Mouse (Mus musculus): ENCODE results near the gene Fancl.
A peak's percentile ranks its signal among the peaks of the same experiment; 100 is the strongest.
"Not testable (repeated sequence)": the region's sequence is repeated elsewhere in the genome, so short reads cannot be mapped to it uniquely, and the experiment has no call there.

Fancl gene

DNA sequence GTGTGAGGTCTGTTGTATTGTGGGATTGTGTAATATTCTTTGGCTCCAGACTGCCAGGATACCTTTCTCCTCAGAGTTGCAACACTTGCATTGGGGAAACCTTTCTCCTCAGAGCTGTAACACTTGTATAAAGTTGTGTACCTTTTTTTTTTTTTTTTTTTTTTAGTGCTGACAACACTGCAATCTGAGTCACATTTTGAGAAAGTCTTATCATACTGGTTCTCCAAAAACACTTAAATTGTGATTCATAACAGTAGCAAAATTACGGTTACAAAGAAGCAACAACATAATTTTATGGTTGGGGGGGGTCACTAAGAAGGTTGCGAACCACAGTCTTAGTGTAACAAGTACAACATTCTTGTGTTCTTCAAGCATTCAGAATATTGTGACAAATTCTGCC lies at the start of gene Fancl:
Gene Fancl (plus strand): TSS at position 165 of the 400 bp plus-strand sequence.
- no peak for DNase-seq

GRCm38 (mm10) chr11:26336848-26337247 lies 49.1 kb upstream of the Fancl start:
- DNase-seq, result no peak

GRCm38 (mm10) chr11:26370176-26370575 lies 15.8 kb upstream of the Fancl start:
- DNase-seq, result not testable (repeated sequence)

DNA sequence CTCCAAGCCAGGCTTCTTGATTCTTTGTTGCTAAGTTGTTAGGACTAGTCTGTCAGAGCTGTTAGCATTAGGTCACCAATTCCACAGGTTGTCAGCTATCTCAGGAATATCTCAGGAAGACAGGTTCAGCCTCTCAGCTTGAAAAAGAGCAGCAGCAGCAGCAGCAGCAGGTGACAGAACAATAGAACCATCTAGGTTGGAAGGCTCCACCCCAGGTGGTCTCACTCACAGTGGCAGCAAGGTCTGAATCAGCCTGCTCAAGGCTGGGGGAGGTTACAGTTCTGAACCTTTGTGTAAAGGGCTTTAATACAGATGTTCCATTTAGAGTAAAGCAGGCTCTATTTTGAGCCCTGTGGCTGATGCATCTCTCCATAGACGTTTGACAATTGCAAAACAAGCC lies 14.0 kb upstream of the Fancl start:
- DNase-seq, result not testable (repeated sequence)

DNA sequence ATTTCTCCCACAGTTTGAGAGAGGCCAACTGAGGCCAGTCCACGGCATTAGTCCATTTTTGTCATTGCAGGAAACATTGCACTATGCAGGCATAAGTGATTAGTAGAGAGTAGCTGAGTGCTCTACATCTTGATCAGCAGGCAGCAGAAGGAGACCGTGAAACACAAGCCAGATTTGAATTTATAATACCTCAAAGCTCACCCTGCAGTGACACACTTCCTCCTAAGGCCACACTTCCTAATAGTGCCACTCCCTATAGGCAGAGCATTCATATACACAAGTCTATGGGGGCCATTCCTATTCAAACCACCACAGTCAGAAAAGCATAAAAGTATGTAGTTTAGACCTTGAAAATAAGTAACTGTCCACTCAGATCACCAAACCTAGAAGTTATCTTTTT lies 11.8 kb upstream of the Fancl start:
- no peak for DNase-seq

GRCm38 (mm10) chr11:26378074-26378473 lies 7.9 kb upstream of the Fancl start:
- no peak for DNase-seq

DNA sequence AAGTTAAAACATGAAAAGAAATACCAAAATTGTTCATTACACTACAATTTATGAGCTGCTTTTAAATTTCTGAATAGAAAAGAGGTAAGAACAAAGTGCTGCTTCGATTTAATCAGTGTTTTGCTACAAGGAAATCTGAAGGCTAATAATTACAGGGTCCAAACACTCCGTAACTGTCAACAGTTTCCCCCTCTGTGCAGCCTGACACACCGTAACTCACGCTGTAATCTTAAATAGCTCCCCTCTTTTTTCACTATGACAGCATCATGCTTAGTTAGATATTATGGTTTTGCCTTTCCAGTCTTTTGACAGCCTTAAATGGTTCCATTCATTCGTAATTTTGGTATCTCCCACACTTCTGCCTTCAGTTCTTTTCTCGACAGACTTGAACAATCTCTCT lies 4.4 kb upstream of the Fancl start:
- DNase-seq, result no peak

DNA sequence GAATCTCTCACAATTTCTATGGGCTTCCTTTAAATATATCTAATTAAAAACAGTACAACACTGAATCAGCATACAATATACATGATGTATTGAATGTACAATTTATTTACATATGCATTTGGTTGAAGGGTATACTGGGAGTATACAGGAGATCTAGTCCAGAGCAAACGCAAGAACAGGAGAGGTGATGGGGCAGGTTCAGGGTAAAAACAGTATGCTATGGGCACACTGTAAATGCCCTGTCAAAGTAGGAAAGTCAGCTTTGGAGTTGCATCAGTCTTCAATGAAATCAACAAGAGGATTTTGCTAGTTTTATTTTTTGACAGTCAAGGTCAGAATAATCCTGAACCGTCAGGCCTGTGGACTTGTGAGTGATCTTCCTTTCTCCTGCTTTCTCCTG lies 743 bp downstream of the Fancl start:
- DNase-seq, result no peak

- peak; percentile 93 for DNase-seq
Measured at GRCm38 (mm10) chr11:26387087-26387611, 1.2 kb downstream of the Fancl start.

- DNase-seq, result no peak
Measured at GRCm38 (mm10) chr11:26395561-26395960, 9.6 kb downstream of the Fancl start.

DNA sequence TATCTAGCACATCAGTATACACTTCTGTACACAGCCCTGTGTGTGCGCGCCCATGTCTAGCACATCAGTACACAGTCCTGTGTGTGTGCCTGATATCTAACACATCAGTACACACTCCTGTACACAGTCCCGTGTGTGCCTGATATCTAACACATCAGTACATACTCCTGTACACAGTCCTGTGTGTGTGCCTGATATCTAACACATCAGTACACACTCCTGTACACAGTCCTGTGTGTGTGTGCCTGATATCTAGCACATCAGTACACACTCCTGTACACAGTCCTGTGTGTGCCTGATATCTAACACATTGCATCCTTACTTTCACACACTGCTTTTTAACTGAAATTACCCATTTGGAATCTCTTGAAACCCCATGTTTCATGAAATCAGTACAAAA lies 27.0 kb downstream of the Fancl start:
- DNase-seq, result no peak

GRCm38 (mm10) chr11:26421472-26421871 lies 35.5 kb downstream of the Fancl start:
- DNase-seq, result no peak

DNA sequence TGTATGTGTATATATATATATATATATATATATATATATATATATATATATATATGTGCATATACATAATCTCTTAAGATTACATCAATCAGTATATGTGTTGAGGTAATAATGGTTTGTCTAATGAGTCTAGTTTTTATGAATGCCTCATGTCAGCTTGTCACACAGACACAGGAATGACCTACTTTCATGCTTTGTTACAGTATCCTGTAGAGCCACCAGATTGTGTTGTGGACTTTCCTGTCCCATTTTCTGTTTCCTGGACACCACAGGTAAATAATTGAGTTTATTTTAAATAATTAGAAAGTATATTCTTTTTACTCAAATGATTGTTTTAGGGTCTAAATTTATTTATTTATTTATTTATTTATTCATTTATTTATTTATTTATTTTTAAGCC lies 48.3 kb downstream of the Fancl start:
- DNase-seq, result peak; percentile 61

- DNase-seq, result peak; percentile 49
Measured at GRCm38 (mm10) chr11:26437818-26438217, 51.9 kb downstream of the Fancl start.

DNA sequence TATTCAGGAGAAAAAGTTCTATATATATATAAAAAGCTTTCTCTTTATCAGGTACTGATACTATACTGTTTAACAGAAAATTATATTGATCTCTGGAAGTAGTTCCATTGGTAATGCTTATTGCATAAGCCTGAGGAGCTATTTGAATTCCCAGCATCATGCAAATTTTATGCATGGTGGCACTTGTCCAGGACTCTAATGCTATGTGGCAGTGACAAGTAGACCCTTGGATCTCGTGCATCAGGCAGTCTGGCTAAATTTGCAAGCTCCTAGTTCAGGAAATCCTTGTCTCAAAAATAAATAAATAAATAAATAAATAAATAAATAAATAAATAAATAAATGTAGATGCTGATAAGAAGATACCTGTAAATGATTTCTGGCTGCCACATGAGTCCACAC lies 55.2 kb downstream of the Fancl start:
- no peak for DNase-seq

- DNase-seq, result no peak
Measured at GRCm38 (mm10) chr11:26444374-26444773, 58.4 kb downstream of the Fancl start.

DNA sequence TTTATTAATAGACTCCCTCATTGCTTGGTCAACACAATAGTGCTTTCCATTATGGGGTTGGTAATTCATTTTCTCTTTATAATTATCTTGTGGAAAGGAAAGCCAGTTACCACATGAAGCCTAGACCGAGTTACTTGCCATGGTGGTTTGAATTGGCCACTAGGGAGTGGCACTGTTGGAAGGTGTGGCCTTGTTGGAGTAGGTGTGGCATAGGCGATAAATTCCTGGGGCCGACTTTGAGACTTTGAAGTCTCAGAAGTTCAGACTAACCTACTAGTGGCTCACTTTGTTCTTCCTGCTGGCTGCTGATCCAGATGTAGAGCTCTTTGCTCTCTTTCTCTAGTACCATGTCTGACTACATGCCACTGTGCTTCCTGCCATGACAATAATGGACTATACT lies 63.9 kb downstream of the Fancl start:
- no peak for DNase-seq

DNA sequence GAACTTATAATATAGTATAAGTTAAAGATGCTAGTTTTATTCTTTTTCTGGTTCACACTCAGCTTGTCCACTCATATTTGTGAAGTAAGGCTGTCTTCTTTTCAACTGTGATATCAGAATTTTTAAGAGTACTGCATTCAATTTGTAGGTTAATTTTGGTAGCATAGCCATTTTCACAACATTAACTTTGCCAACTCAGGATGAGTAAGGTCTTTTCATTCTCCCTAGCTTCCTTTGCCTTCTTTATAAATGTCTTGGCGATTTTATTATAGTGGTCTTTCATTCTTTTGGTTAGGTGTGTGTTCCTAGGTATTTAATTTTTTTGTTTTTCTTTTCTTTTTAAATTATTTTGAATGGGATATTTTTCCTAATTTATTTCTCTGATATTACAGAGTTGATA lies 64.7 kb downstream of the Fancl start:
- no peak for DNase-seq

DNA sequence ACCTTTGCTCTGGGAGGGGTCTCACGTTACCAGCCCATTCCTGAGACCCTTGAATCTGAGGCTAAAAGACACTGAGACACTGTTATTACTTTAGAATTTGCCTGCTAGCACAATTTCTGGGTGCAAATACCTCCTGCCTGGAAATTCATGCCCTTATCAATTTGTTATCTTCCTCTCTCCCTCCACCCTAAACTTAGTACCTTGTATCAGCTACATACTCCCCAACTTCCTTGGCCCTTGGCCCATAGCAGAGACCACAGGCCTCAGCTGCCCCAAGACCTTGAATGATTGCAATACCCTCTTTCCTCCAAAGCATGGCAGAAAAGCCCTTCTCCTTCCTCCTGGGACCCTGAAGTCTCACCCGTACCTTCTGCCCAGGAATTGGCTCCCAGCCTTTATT lies 65.3 kb downstream of the Fancl start:
- DNase-seq, result no peak

GRCm38 (mm10) chr11:26452693-26453092 lies 66.8 kb downstream of the Fancl start:
- DNase-seq, result no peak

DNA sequence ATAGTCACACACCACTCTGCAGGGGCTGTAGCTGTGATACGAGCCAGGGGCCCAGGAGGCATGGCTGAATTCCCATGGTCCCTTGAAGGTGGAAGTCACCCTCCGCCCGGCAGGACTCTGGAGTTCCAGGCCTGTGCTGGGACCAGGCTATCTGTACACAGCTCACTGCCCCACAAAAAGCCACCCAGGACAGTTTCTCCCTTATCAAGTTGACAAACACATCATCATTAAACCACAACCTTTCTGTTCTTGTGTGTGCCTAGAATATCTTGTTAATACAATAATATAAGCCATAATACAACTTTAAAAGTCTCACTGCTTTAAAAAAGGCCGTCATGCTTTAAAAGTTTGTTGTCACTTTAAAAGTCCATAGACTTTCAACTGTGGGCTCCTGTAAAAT lies 68.1 kb downstream of the Fancl start:
- no peak for DNase-seq

GRCm38 (mm10) chr11:26477037-26477739 lies 91.3 kb downstream of the Fancl start:
- DNase-seq, result no peak

- no peak for DNase-seq
Measured at GRCm38 (mm10) chr11:26481691-26482242, 95.8 kb downstream of the Fancl start.

- peak; percentile 3 for DNase-seq
Measured at GRCm38 (mm10) chr11:26489761-26490466, 104.0 kb downstream of the Fancl start.
